ENCODE assay signal across 25 mouse cellular contexts in genomic region chr13:81803713-81804112, GRCm38 (mm10). TPM values are rescaled to one million over a fixed set of nuclear protein-coding genes. Genes with fewer than 3 reads are reported as not detected.
DNase-seq lines count a peak whose midpoint lies in the region; ATAC-seq and TF ChIP-seq lines count a peak whose summit lies in the region.
"Had no signal": no experiment of that assay in that cellular context is flagged by ENCODE, and none has a peak within 500 bp of the region (broad histone marks: within the 10 kb centered on the region; RNA-seq: fewer than 3 reads in every experiment).

No protein-coding gene starts in this region.

- no peak overlapping the region for H3K4me2 ChIP-seq in forebrain, postnatal 0 days (ENCODE audit: low read depth)
- H3K4me2 ChIP-seq in forebrain, embryonic 13.5 days: no peak overlapping the region
- H3K4me2 ChIP-seq: embryonic facial prominence, embryonic 13.5 days; embryonic facial prominence, embryonic 15.5 days; forebrain, embryonic 12.5 days; forebrain, embryonic 15.5 days had no signal

- no peak overlapping the region for H3K4me3 ChIP-seq in forebrain, postnatal 0 days (ENCODE audit: low read depth, low read length)
- no peak overlapping the region for H3K4me3 ChIP-seq in forebrain, embryonic 13.5 days
- no peak overlapping the region for H3K4me3 ChIP-seq in MEL (ENCODE audit: control insufficient read depth in 1 of 2, insufficient read depth in 1 of 2, low read depth in 2 of 2, low read length in 2 of 2)
- H3K4me3 ChIP-seq: embryonic facial prominence, embryonic 13.5 days; embryonic facial prominence, embryonic 15.5 days; erythroblast, embryonic 14.5 days; forebrain, embryonic 10.5 days; forebrain, embryonic 12.5 days; forebrain, embryonic 15.5 days had no signal

- no peak overlapping the region for H3K27ac ChIP-seq in forebrain, postnatal 0 days (ENCODE audit: low read depth, low read length)
- H3K27ac ChIP-seq in forebrain, embryonic 13.5 days: no peak overlapping the region
- no peak overlapping the region for H3K27ac ChIP-seq in MEL (ENCODE audit: control insufficient read depth, low read depth, low read length)
- H3K27ac ChIP-seq: embryonic facial prominence, embryonic 13.5 days; embryonic facial prominence, embryonic 15.5 days; forebrain, embryonic 10.5 days; forebrain, embryonic 12.5 days; forebrain, embryonic 15.5 days had no signal

- no peaks in the 10 kb centered on the region for H3K27me3 ChIP-seq in forebrain, postnatal 0 days (ENCODE audit: insufficient read depth, low read length)
- H3K27me3 ChIP-seq in forebrain, embryonic 13.5 days: no peaks in the 10 kb centered on the region
- H3K27me3 ChIP-seq in MEL (ENCODE audit: control insufficient read depth in 1 of 2, insufficient read depth in 2 of 2, low read length in 2 of 2): no peaks in the 10 kb centered on the region
- H3K27me3 ChIP-seq: CH12.LX; embryonic facial prominence, embryonic 13.5 days; embryonic facial prominence, embryonic 15.5 days; forebrain, embryonic 12.5 days; forebrain, embryonic 15.5 days had no signal

- ATAC-seq in forebrain, postnatal 0 days: 0 out of 2 replicates have a peak, but pooled peaks have one; percentile 27
- no peak for ATAC-seq in forebrain, embryonic 13.5 days
- peak; percentile 50 for ATAC-seq in megakaryocyte-erythroid progenitor cell, adult 5-6 weeks (replicated peaks; ENCODE audit: low FRiP score, low TSS enrichment, poor library complexity, severe bottlenecking)
- ATAC-seq: CD4-positive, CD25-positive, alpha-beta regulatory T cell, adult 4 months; forebrain, embryonic 15.5 days had no signal

- no peaks in the 10 kb centered on the region for H3K79me2 ChIP-seq in MEL (ENCODE audit: control insufficient read depth, insufficient read depth, low read length, poor library complexity)

- no peaks in the 10 kb centered on the region; the same call in 1 of the 2 replicates for H3K36me3 ChIP-seq in forebrain, postnatal 0 days (ENCODE audit: insufficient read depth)
- peaks cover 4% of the 10 kb centered on the region; the same call in 1 of the 2 replicates for H3K36me3 ChIP-seq in forebrain, embryonic 13.5 days (ENCODE audit: poor library complexity, severe bottlenecking)
- peaks cover 0 to 3% of the 10 kb centered on the region in 2 experiments; a peak in 1 of 4 replicates for H3K36me3 ChIP-seq in MEL (ENCODE audit: control insufficient read depth in 1 of 2, insufficient read depth in 2 of 2, low read length in 2 of 2)
- H3K36me3 ChIP-seq: embryonic facial prominence, embryonic 13.5 days; embryonic facial prominence, embryonic 15.5 days; forebrain, embryonic 12.5 days; forebrain, embryonic 15.5 days had no signal

- DNase-seq in forebrain, postnatal 0 days: no peak
- peak; percentile 32 for DNase-seq in MEL (ENCODE audit: low read depth, low spot score)
- no peak for DNase-seq in spleen, postnatal 14 days (ENCODE audit: low spot score in 2 of 2)
- DNase-seq: adrenal gland, adult 2 months; adrenal gland, postnatal 10 days; adrenal gland, postnatal 25 days; B cell, adult 2 months; cerebellum, adult 11 months; cerebellum, adult 18-20 months; cerebellum, adult 8-10 months; cerebellum, adult 9-11 months; cerebellum, postnatal 14 days; cerebellum, postnatal 36 days; embryo, embryonic 11 days had no signal

- H3K4me1 ChIP-seq in forebrain, postnatal 0 days (ENCODE audit: insufficient read depth): no peaks in the 10 kb centered on the region
- no peaks in the 10 kb centered on the region for H3K4me1 ChIP-seq in forebrain, embryonic 13.5 days
- H3K4me1 ChIP-seq in MEL (ENCODE audit: control insufficient read depth in 1 of 2, insufficient read depth in 2 of 2, low read length in 2 of 2): peaks cover 0 to 3% of the 10 kb centered on the region in 2 experiments; a peak in 2 of 4 replicates
- H3K4me1 ChIP-seq: embryonic facial prominence, embryonic 13.5 days; embryonic facial prominence, embryonic 15.5 days; forebrain, embryonic 10.5 days; forebrain, embryonic 12.5 days; forebrain, embryonic 15.5 days had no signal

- TF ChIP-seq EP300 in MEL (IDR thresholded peaks at IDR 0.05; ENCODE audit: low read depth in 1 of 2, low read length in 2 of 2): no peak

- no peak for TF ChIP-seq RAD21 in MEL (IDR thresholded peaks at IDR 0.05; ENCODE audit: low read depth, low read length)

- no peak overlapping the region for H3K9ac ChIP-seq in forebrain, postnatal 0 days
- no peak overlapping the region for H3K9ac ChIP-seq in forebrain, embryonic 13.5 days
- no peak overlapping the region for H3K9ac ChIP-seq in MEL (ENCODE audit: control insufficient read depth, low read depth, low read length, poor library complexity, severe bottlenecking)
- H3K9ac ChIP-seq: embryonic facial prominence, embryonic 13.5 days; embryonic facial prominence, embryonic 15.5 days; forebrain, embryonic 12.5 days; forebrain, embryonic 15.5 days had no signal

- no peaks in the 10 kb centered on the region for H3K9me3 ChIP-seq in forebrain, postnatal 0 days (ENCODE audit: low read length)
- H3K9me3 ChIP-seq in forebrain, embryonic 13.5 days (replicated peaks): no peaks in the 10 kb centered on the region
- no peaks in the 10 kb centered on the region for H3K9me3 ChIP-seq in MEL (replicated peaks; ENCODE audit: insufficient read depth, low read length)
- H3K9me3 ChIP-seq: embryonic facial prominence, embryonic 13.5 days; embryonic facial prominence, embryonic 15.5 days; forebrain, embryonic 10.5 days; forebrain, embryonic 12.5 days; forebrain, embryonic 15.5 days; G1E had no signal

- no peak for TF ChIP-seq POLR2A in MEL (IDR thresholded peaks at IDR 0.05; ENCODE audit: control insufficient read depth in 1 of 2, insufficient read depth in 1 of 2, low read depth in 1 of 2, low read length in 2 of 2, poor library complexity in 1 of 2)

- 83% methylated on average over 4 of the region's 4 CpGs for WGBS in forebrain, postnatal 0 days
- 90% methylated on average over 4 of the region's 4 CpGs for WGBS in forebrain, embryonic 13.5 days

- TF ChIP-seq CTCF in forebrain, postnatal 0 days (IDR thresholded peaks at IDR 0.05; ENCODE audit: low read depth): no peak
- TF ChIP-seq CTCF in MEL (IDR thresholded peaks at IDR 0.05 in 2 of 3, conservative IDR thresholded peaks at IDR 0.05 in 1 of 3; ENCODE audit: control insufficient read depth in 1 of 3, insufficient read depth in 1 of 3, low read depth in 2 of 3, low read length in 3 of 3, poor library complexity in 1 of 3, severe bottlenecking in 1 of 3): no peak

TF ChIP-seq in MEL, 35 proteins besides CTCF, POLR2A, EP300 and RAD21:
- TF ChIP-seq GATA1 (IDR thresholded peaks at IDR 0.05; ENCODE audit: low read depth, low read length) (peak; percentile 58), MAX (IDR thresholded peaks at IDR 0.05; ENCODE audit: low read length) (no peak)

RNA-seq across cellular contexts. Expression of gene Cetn3, which starts 20.8 kb away (rescaled TPM):
- 128 and 174 TPM in 2 replicates for total RNA-seq in forebrain, postnatal 0 days (2014; rRNA removed)
- polyA plus RNA-seq in forebrain, postnatal 0 days (2015; fragmentation: Nextera tagmentation; extraction: Ambion mirVana): 426 and 574 TPM in 2 replicates
- 267 and 308 TPM in 2 replicates for polyA plus RNA-seq in forebrain, embryonic 13.5 days (2015; fragmentation: Nextera tagmentation; extraction: Ambion mirVana)
- total RNA-seq in MEL (2012; rRNA removed): 70.2 and 77.6 TPM in 2 replicates
- polyA plus RNA-seq in MEL (2012; ENCODE audit: insufficient read depth in 1 of 2, insufficient read length in 2 of 2, low read depth in 1 of 2, low replicate concordance in 2 of 2, missing spikeins in 1 of 2): 100 to 1,000 TPM in 1 of 2 experiments, not detected in 1; 101 TPM
- 164 and 207 TPM in 2 replicates for total RNA-seq in megakaryocyte-erythroid progenitor cell, adult 5-6 weeks (2014; fragmentation: Nextera tagmentation)
- 401 and 724 TPM in 2 replicates for total RNA-seq in megakaryocyte-erythroid progenitor cell, adult 5-6 weeks (2017)
